Mouse (Mus musculus): Measurements from ENCODE around the gene Hcrt. TPM values are rescaled to one million over a fixed set of nuclear protein-coding genes. Genes with fewer than 3 reads are reported as not detected.

Hcrt gene
- polyA plus RNA-seq, 2 experiments: not detected

DNA sequence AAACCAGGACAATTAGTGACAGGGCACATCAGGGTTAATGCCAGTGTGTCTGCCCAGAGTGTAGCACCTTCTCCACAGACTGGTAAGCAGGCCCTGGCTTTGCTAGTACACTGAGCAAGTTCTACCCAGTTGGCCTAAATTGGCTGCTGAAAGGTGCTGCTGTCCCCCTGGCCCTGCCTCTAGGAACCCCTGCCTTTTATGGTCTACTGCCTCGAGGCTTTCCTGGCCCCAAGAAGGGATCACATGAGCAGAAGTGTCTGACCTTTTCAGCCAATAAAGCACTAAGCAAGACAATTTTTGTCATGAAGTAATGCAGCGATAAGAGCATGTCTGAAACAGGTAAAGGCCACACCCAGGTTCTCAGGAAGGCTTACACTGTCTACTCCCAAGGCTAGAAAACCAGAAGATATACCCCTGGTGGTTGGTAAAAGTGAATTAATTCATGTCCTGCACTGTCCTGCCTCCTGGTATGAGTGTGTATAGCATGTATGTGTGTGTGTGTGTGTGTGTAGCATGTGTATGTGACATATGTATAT is 40.2 kb downstream of the Hcrt start:
- peak overlapping the region; percentile 25 for H3K4me2 ChIP-seq (ENCODE audit: low read depth)
- peak overlapping the region; percentile 0 for H3K27ac ChIP-seq
- WGBS (ENCODE audit: insufficient replicate concordance): 29% methylated on average over 2 of the region's 2 CpGs
- ATAC-seq (ENCODE audit: insufficient read depth) (no peak), DNase-seq (ENCODE audit: low read depth in 3 of 3, low spot score in 3 of 3) (no peak)
- H3K27me3 ChIP-seq (ENCODE audit: control insufficient read depth, insufficient read depth, low read length): no peaks in the 10 kb centered on the region
- peaks cover 26 to 39% of the 10 kb centered on the region in 2 experiments for H3K4me1 ChIP-seq (replicated peaks; ENCODE audit: control insufficient read depth in 2 of 2, insufficient read depth in 2 of 2, low read length in 1 of 2)
- H3K4me3 ChIP-seq (ENCODE audit: insufficient read depth in 1 of 2, low read depth in 2 of 2, low read length in 2 of 2): no peak overlapping the region
- H3K9ac ChIP-seq (replicated peaks): no peak overlapping the region
- no peaks in the 10 kb centered on the region for H3K9me3 ChIP-seq (ENCODE audit: control insufficient read depth, low read length)
- peaks cover 23% of the 10 kb centered on the region for H3K36me3 ChIP-seq (replicated peaks; ENCODE audit: control insufficient read depth, insufficient read depth, low read depth)
- TF ChIP-seq CTCF (IDR thresholded peaks at IDR 0.05; ENCODE audit: low read depth) (no peak), EP300 (IDR thresholded peaks at IDR 0.05; ENCODE audit: low read depth) (no peak)

DNA sequence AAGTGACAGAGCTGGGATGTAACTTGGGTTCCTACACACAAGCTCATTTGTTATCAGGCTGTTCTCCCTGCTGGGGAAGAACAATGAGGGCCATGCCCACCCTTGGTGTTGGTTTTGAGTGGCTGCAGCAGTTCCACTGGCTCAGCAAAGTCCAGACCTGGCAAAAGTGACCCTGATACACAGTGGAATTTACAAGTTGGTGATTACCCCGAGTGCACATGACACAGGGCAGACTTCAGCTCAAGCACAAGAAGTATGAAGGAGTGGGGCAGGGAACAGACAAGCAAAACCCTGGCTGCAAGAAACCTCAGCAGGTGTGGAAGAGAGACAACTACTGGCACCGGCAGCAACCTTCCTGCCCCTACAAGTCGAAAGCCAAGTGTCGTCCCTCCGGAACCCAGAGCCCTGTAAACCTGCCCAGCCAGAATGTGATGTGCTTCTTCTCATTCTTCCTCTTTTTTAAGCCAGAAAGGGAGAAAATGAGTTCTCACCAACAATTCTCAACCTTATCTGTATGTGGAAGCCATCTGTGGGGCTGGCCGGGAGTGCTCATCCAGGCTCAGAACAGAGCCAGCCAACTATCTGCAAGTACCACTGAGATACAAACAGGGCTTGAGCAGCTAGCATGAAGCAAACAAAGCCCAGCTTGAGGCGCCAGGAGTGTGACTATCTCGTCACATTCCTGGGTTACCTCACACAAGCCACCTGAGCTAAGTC is 40.8 kb downstream of the Hcrt start:
- 11% methylated on average over 8 of the region's 8 CpGs for WGBS (ENCODE audit: insufficient replicate concordance)
- Histone ChIP-seq H3K27ac (peak overlapping the region; percentile 0), H3K9me3 (ENCODE audit: control insufficient read depth, low read length) (no peaks in the 10 kb centered on the region), H3K4me3 (ENCODE audit: insufficient read depth in 1 of 2, low read depth in 2 of 2, low read length in 2 of 2) (no peak overlapping the region), H3K4me1 (replicated peaks; ENCODE audit: control insufficient read depth in 2 of 2, insufficient read depth in 2 of 2, low read length in 1 of 2) (peaks cover 26 to 39% of the 10 kb centered on the region in 2 experiments), H3K9ac (replicated peaks) (no peak overlapping the region; the same call in 1 of the 2 replicates), H3K36me3 (replicated peaks; ENCODE audit: control insufficient read depth, insufficient read depth, low read depth) (peaks cover 29% of the 10 kb centered on the region), H3K4me2 (ENCODE audit: low read depth) (peak overlapping the region; percentile 25), H3K27me3 (ENCODE audit: control insufficient read depth, insufficient read depth, low read length) (no peaks in the 10 kb centered on the region)
- TF ChIP-seq CTCF (IDR thresholded peaks at IDR 0.05; ENCODE audit: low read depth) (no peak), EP300 (IDR thresholded peaks at IDR 0.05; ENCODE audit: low read depth) (no peak)
- ATAC-seq (ENCODE audit: insufficient read depth) (peak; percentile 57; the same call in 1 of the 2 replicates), DNase-seq (ENCODE audit: low read depth in 3 of 3, low spot score in 3 of 3) (peak in 1 of 3 experiments; percentile 36)

DNA sequence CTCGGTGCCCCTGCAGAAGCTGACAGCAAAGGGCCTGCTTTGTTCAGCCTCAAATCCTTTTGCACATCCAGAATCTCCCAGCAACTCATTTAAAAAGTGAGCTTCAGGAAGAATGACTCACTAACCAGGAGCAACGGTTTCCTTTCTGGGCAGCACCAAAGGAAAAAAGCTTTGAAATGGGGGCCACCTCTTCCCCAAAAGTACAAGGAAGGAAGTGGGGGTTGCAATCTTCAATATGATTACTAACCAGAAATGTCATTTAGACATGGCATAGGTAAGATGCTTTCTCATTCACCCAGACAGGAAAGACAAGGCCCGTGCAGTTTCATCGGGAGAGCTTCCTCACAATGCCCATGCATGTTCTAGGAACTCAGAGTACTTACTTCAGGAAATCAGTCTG is 41.5 kb downstream of the Hcrt start:
- Histone ChIP-seq H3K36me3 (replicated peaks; ENCODE audit: control insufficient read depth, insufficient read depth, low read depth) (peaks cover 36% of the 10 kb centered on the region), H3K4me2 (ENCODE audit: low read depth) (no peak overlapping the region; the same call in 1 of the 2 replicates), H3K27ac (no peak overlapping the region), H3K4me1 (replicated peaks; ENCODE audit: control insufficient read depth in 2 of 2, insufficient read depth in 2 of 2, low read length in 1 of 2) (peaks cover 26 to 39% of the 10 kb centered on the region in 2 experiments), H3K4me3 (ENCODE audit: insufficient read depth in 1 of 2, low read depth in 2 of 2, low read length in 2 of 2) (no peak overlapping the region), H3K27me3 (ENCODE audit: control insufficient read depth, insufficient read depth, low read length) (no peaks in the 10 kb centered on the region), H3K9ac (replicated peaks) (no peak overlapping the region), H3K9me3 (ENCODE audit: control insufficient read depth, low read length) (no peaks in the 10 kb centered on the region)
- TF ChIP-seq EP300 (IDR thresholded peaks at IDR 0.05; ENCODE audit: low read depth): no peak
- no peak for TF ChIP-seq CTCF (IDR thresholded peaks at IDR 0.05; ENCODE audit: low read depth)
- DNase-seq (ENCODE audit: low read depth in 3 of 3, low spot score in 3 of 3) (no peak), ATAC-seq (ENCODE audit: insufficient read depth) (no peak)
- 12% methylated on average over 4 of the region's 4 CpGs for WGBS (ENCODE audit: insufficient replicate concordance)

- no peak overlapping the region for H3K4me2 ChIP-seq (ENCODE audit: low read depth)
- no peak for TF ChIP-seq EP300 (IDR thresholded peaks at IDR 0.05; ENCODE audit: low read depth)
- no peak for TF ChIP-seq CTCF (IDR thresholded peaks at IDR 0.05; ENCODE audit: low read depth)
- no peak overlapping the region for H3K9ac ChIP-seq (replicated peaks)
- peaks cover 45% of the 10 kb centered on the region for H3K36me3 ChIP-seq (replicated peaks; ENCODE audit: control insufficient read depth, insufficient read depth, low read depth)
- no peak overlapping the region for H3K27ac ChIP-seq
- no peak overlapping the region for H3K4me3 ChIP-seq (ENCODE audit: insufficient read depth in 1 of 2, low read depth in 2 of 2, low read length in 2 of 2)
- H3K27me3 ChIP-seq (ENCODE audit: control insufficient read depth, insufficient read depth, low read length): no peaks in the 10 kb centered on the region
- ATAC-seq (ENCODE audit: insufficient read depth): no peak
- peaks cover 24 to 37% of the 10 kb centered on the region in 2 experiments for H3K4me1 ChIP-seq (replicated peaks; ENCODE audit: control insufficient read depth in 2 of 2, insufficient read depth in 2 of 2, low read length in 1 of 2)
- no peaks in the 10 kb centered on the region for H3K9me3 ChIP-seq (ENCODE audit: control insufficient read depth, low read length)
- 39% methylated on average over 5 of the region's 5 CpGs for WGBS (ENCODE audit: insufficient replicate concordance)
- DNase-seq (ENCODE audit: low read depth in 3 of 3, low spot score in 3 of 3): no peak
Measured at GRCm38 (mm10) chr11:100720345-100720744, 42.4 kb downstream of the Hcrt start.

- Histone ChIP-seq H3K4me1 (replicated peaks; ENCODE audit: control insufficient read depth in 2 of 2, insufficient read depth in 2 of 2, low read length in 1 of 2) (peaks cover 20 to 35% of the 10 kb centered on the region in 2 experiments), H3K36me3 (replicated peaks; ENCODE audit: control insufficient read depth, insufficient read depth, low read depth) (peaks cover 47% of the 10 kb centered on the region), H3K9ac (replicated peaks) (no peak overlapping the region), H3K4me2 (ENCODE audit: low read depth) (no peak overlapping the region), H3K4me3 (ENCODE audit: insufficient read depth in 1 of 2, low read depth in 2 of 2, low read length in 2 of 2) (no peak overlapping the region), H3K9me3 (ENCODE audit: control insufficient read depth, low read length) (no peaks in the 10 kb centered on the region), H3K27me3 (ENCODE audit: control insufficient read depth, insufficient read depth, low read length) (no peaks in the 10 kb centered on the region), H3K27ac (no peak overlapping the region)
- ATAC-seq (ENCODE audit: insufficient read depth): no peak
- 87% methylated on average over 11 of the region's 11 CpGs for WGBS (ENCODE audit: insufficient replicate concordance)
- no peak for TF ChIP-seq CTCF (IDR thresholded peaks at IDR 0.05; ENCODE audit: low read depth)
- TF ChIP-seq EP300 (IDR thresholded peaks at IDR 0.05; ENCODE audit: low read depth): no peak
- DNase-seq (ENCODE audit: low read depth in 3 of 3, low spot score in 3 of 3): no peak
Measured at GRCm38 (mm10) chr11:100719893-100720292, 42.8 kb downstream of the Hcrt start.
